Mouse (Mus musculus) brain, embryonic 14.5 days (tissue): ENCODE measurements at regions not wholly inside any gene's neighbourhood (a gene's known extent, or its start where the extent isn't known, plus 50 kb on each side); places are given as distances from the start of the nearest gene placed in this dataset.

Source experiments
- DNase-seq: peaks from one replicate; pipeline ENCODE4 v3.0.0-alpha.2; 2011; ENCODE audit warnings: low read depth
- CTCF ChIP-seq: fragments of 200-500 bp; IDR thresholded peaks from 2 replicates; pipeline ENCODE4 v1.5.1; 2012; ENCODE audit warnings: inconsistent platforms, mild to moderate bottlenecking, moderate library complexity, borderline replicate concordance; ENCODE audit not compliant: insufficient read depth, insufficient read length; ENCODE audit errors: extremely low read depth
- POLR2A ChIP-seq: fragments of 200-500 bp; IDR thresholded peaks from 2 replicates; pipeline ENCODE4 v1.6.1; 2012; ENCODE audit warnings: mild to moderate bottlenecking, inconsistent platforms, borderline replicate concordance; ENCODE audit not compliant: poor library complexity, insufficient read depth, insufficient read length, severe bottlenecking; ENCODE audit errors: extremely low read depth

GRCm38 (mm10) chr9:11729732-11730131 lies 825.2 kb upstream of the Cntn5 start:
- TF ChIP-seq CTCF (no peak), POLR2A (no peak)
- no peak for DNase-seq

DNA sequence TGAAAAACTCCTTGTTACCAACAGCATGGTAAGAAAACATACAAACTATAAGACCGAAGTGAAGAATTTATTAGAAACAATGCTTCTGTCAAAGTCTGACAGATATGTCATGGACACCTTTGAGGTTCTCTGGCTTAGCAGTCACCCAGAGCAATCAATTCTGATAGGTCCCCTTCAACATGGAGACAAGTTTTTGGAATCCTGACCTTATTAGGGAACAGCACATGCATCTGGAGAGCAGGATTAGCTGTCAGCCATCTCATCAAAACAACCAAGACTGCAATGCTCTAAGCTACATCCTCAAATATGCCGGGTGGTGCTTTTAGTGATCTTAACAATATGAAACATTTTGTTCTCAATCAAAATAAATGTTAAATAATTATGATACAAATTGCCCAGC lies 817.2 kb upstream of the Cntn5 start:
- peak; percentile 2 for DNase-seq
- TF ChIP-seq CTCF (no peak), POLR2A (no peak)

- TF ChIP-seq POLR2A (no peak), CTCF (no peak)
- no peak for DNase-seq
These were observed 800.1 kb upstream of the Cntn5 start for GRCm38 (mm10) chr9:11704647-11705046.

- no peak for TF ChIP-seq POLR2A
- no peak for DNase-seq
These were observed 798.6 kb upstream of the Cntn5 start for GRCm38 (mm10) chr9:11703150-11703549.

DNA sequence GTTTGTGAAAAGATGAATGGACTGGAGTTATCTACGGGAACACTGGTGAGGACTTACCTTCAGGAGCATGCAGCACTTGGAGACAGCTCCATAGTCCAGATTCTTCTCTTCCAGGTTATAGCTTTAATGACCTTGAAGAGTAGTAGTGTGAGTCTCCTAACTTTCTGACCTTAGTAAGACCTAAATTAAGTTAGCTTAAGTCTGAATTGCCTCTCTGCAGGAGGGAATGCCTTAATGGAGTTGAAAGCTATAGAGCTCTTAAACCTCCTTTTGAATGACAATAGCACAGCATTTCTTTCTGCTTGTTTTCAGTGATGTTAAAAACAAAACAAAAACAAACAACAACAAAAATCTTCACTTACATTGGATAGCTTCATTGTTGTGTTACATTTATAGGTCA lies 788.9 kb upstream of the Cntn5 start:
- DNase-seq = no peak
- no peak for TF ChIP-seq POLR2A
- no peak for TF ChIP-seq CTCF

- peak; percentile 6 for DNase-seq
These were observed 782.5 kb upstream of the Cntn5 start for GRCm38 (mm10) chr9:11687101-11687500.

DNA sequence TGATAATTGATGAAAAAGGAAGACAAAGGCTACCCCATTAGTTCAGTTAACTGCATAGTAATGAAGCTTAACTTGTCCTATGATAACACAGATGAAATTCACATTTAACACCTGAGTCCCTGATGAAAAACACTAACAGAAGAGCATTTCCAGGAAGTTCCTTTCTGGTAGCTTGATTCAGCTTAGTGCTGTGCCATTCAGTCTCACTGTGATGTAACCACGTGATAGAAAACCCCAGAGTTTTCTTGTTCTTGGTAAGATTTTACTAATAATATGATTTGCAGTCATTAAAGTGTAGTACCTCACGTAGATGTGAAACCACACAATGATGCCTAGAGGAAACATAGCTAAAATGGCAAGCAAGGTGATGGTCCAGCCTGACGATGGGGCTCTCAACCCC lies 767.4 kb upstream of the Cntn5 start:
- DNase-seq = no peak
- TF ChIP-seq CTCF (no peak), POLR2A (no peak)

More at GRCm38 (mm10) chr9:11687101-11687500, 782.5 kb upstream of the Cntn5 start:
- no peak for TF ChIP-seq POLR2A
- no peak for TF ChIP-seq CTCF

DNA sequence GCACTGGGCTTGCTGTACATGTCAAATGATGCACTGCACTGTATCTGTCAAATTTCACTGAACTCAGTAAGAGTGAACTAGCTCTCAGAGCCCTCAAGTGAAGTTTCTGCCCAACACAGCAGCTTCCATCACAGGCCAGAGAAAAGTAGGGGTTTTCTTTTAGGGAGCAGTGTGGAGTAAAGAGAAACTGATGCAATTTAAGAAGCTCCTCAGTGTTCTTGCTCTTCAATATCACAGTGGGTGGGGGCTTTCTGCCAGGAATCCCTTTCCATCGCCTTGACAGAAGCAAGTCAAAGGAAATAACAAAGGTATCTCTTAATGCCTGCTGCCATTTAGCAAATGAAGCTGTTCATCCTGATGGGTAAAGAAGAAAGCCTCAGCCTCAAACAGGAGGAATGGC lies 766.7 kb upstream of the Cntn5 start:
- no peak for TF ChIP-seq POLR2A
- TF ChIP-seq CTCF = no peak
- DNase-seq = peak; percentile 63

GRCm38 (mm10) chr9:11629461-11629860 lies 724.9 kb upstream of the Cntn5 start:
- DNase-seq = peak; percentile 33
- TF ChIP-seq POLR2A (no peak), CTCF (no peak)

- TF ChIP-seq CTCF = no peak
- TF ChIP-seq POLR2A = no peak
- DNase-seq = no peak
These were observed 699.8 kb upstream of the Cntn5 start for GRCm38 (mm10) chr9:11604381-11604780.

GRCm38 (mm10) chr9:11603884-11604283 lies 699.3 kb upstream of the Cntn5 start:
- TF ChIP-seq POLR2A = no peak
- TF ChIP-seq CTCF = no peak
- no peak for DNase-seq

DNA sequence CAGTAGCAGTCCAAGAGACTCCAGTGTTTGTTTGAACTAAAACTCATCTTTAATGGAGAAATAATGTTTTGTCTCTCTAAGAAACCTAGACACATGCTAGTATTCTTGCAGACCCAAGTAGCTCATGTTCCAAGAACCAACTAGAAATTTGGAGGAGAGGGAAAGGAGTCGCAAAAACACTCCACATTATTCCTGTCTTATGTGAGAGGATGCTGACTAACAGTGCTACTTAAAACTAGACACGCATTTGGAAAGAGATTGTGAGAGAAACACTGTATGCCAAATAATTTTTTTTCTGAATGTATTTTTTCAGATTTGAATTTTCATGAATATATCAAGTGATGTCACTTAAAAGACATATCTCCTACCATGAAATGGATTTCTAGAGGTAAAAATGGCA lies 698.3 kb upstream of the Cntn5 start:
- no peak for TF ChIP-seq POLR2A
- TF ChIP-seq CTCF = no peak
- DNase-seq = no peak

DNA sequence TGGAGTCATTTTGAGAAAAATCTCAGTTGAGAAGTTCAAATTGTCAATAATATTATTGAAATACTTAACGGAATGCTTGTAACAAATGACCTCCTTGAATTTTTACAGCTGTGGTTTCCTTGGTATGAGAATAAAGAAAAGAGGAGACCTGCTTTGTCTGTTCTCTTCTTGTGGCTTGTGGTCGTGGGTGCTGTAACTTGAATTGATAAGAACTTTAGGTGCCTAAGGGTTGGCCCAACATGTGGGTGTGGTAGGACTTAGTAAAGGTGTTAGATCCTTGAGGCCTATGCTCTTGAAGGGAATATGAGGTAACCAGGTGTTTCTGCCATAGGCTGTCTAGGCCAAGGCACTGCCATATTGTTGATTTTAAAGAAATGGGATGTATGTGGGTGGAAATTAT lies 674.4 kb upstream of the Cntn5 start:
- no peak for DNase-seq

GRCm38 (mm10) chr9:11562885-11563284 lies 658.3 kb upstream of the Cntn5 start:
- TF ChIP-seq POLR2A = no peak
- no peak for TF ChIP-seq CTCF
- DNase-seq = peak; percentile 2

More for the DNA sequence above, 674.4 kb upstream of the Cntn5 start:
- TF ChIP-seq CTCF (no peak), POLR2A (no peak)

- no peak for DNase-seq
- no peak for TF ChIP-seq CTCF
- TF ChIP-seq POLR2A = no peak
These were observed 654.8 kb upstream of the Cntn5 start for GRCm38 (mm10) chr9:11559384-11559783.
